Mouse (Mus musculus) midbrain, embryonic 12.5 days (tissue): ENCODE measurements at regions not wholly inside any gene's neighbourhood (a gene's known extent, or its start where the extent isn't known, plus 50 kb on each side); places are given as distances from the start of the nearest gene placed in this dataset.

Source experiments
- ATAC-seq: fragments of 200-750 bp; cut with Nextera tagmentation; 2 replicates; pipeline ENCODE4 v1.8.0; 2017; ENCODE audit warnings: low read depth, moderate TSS enrichment, moderate library complexity; ENCODE audit not compliant: low FRiP score
- H3K27ac ChIP-seq: fragments of 300-500 bp; sonication (generic); replicated peaks from 2 replicates; pipeline ENCODE4 v1.5.1; 2016; ENCODE audit warnings: mild to moderate bottlenecking
- H3K27me3 ChIP-seq: fragments of 300-500 bp; sonication (generic); 2 replicates; pipeline ENCODE4 v1.6.1; 2016; ENCODE audit warnings: mild to moderate bottlenecking
- H3K36me3 ChIP-seq: fragments of 300-500 bp; sonication (generic); 2 replicates; pipeline ENCODE4 v1.6.1; 2016
- H3K4me1 ChIP-seq: fragments of 300-500 bp; sonication (generic); 2 replicates; pipeline ENCODE4 v1.6.1; 2016
- H3K4me2 ChIP-seq: fragments of 300-500 bp; sonication (generic); replicated peaks from 2 replicates; pipeline ENCODE4 v1.6.1; 2016; ENCODE audit warnings: mild to moderate bottlenecking, moderate library complexity
- H3K4me3 ChIP-seq: fragments of 300-500 bp; sonication (generic); 2 replicates; pipeline ENCODE4 v1.5.1; 2016; ENCODE audit warnings: mild to moderate bottlenecking
- H3K9ac ChIP-seq: fragments of 300-500 bp; sonication (generic); replicated peaks from 2 replicates; pipeline ENCODE4 v1.6.1; 2016; ENCODE audit warnings: mild to moderate bottlenecking, moderate library complexity
- H3K9me3 ChIP-seq: fragments of 300-500 bp; sonication (generic); 2 replicates; pipeline ENCODE4 v1.6.1; 2016; ENCODE audit warnings: mild to moderate bottlenecking
- WGBS: fragments of 180-500 bp; shearing (Covaris S2); methylation state at CpG from one replicate; pipeline ENCODE4 v1.1.7; 2016; 5-methylcytosine and 5-hydroxymethylcytosine counted together

DNA sequence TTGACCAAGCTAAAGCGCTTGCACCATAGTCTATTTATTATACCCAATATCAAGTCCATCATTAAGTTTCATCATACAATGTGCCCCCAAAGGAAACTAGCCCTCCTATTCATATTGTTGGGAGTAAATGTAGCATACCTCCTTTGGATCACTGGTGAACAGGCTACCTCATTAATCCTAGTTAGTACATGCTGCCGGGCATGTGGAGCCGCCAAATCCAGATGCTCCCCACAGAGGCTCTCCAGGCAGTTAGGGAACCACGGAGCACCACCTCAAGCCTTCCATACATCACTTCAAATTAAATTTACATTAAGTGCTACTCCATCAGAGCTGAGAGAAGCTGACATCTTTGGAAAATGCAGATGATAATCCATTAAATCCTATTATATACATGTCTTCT lies 81.1 kb upstream of the Foxd3 start:
- Histone ChIP-seq H3K9me3 (no peaks in the 10 kb centered on the region), H3K27me3 (peaks cover 85% of the 10 kb centered on the region), H3K36me3 (no peaks in the 10 kb centered on the region), H3K4me3 (no peak overlapping the region), H3K4me2 (no peak overlapping the region), H3K27ac (no peak overlapping the region), H3K9ac (no peak overlapping the region), H3K4me1 (peaks cover 31% of the 10 kb centered on the region)
- 20% methylated on average over 4 of the region's 4 CpGs for WGBS
- ATAC-seq = 0 out of 2 replicates have a peak, but pooled peaks have one; percentile 17

DNA sequence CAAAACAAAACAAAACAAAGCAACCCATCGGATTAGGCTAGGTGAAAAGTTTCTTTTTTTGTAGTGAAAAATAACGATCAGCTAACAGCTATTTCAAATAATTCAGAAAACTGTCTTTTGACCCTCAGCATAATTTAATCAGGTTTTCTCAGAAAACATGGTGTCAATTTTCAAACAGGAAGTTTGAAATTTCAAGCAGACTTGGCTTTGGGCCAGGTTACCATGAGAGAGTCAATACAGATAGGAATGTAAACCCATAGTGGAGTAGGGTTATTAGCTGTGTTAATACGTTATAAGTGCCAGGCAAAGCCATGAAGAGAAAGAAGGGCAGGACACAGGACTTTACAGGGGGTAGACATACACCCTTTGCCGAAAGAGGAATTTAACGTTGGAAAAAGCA lies 58.3 kb upstream of the Foxd3 start:
- Histone ChIP-seq H3K9me3 (no peaks in the 10 kb centered on the region), H3K4me3 (no peak overlapping the region), H3K9ac (no peak overlapping the region), H3K27me3 (peaks cover 40% of the 10 kb centered on the region), H3K4me1 (peaks cover 7% of the 10 kb centered on the region; the same call in 1 of the 2 replicates), H3K4me2 (no peak overlapping the region), H3K36me3 (no peaks in the 10 kb centered on the region), H3K27ac (no peak overlapping the region)
- 83% methylated on average over 5 of the region's 5 CpGs for WGBS
- ATAC-seq = no peak

DNA sequence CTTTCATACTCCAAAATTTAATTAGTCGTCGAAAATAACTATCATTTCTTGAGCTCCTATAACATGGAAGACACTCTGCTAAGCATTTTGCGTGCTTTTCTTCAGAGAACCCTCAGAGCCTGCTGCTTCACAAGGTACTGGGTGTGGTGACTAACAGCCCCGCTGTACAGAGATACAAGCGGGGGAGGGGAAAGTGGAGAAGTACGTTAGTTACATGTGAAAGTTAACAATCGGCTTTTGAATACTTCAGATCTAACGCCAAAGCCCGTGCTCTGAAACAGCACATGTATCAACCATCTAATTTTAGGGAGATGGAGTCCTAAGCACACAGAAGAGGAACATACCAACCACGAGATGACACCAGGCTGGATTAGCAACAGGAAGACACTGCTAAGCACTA lies 55.4 kb upstream of the Foxd3 start:
- H3K4me2 ChIP-seq = peak overlapping the region; percentile 11; the same call in 1 of the 2 replicates
- ATAC-seq = no peak

DNA sequence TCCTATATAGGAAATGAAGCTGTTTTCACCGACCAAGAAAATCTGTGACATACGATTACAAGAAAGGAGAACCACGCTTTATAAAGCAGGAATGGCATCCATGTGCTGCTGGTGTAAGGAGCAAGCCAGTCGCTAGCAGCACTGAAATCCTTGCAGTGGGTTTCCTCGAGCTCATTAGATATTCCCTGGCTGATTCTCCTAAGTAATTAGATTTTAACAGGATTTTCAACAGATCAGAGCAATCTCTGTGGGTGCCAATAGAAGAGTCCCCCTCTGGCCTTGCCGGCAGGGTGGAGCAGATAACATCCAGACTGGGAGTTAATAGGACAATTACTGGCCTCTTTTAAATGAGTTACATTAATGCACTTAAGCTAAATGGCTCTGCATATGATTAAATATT lies 54.6 kb upstream of the Foxd3 start:
- H3K4me3 ChIP-seq = no peak overlapping the region
- no peak overlapping the region for H3K27ac ChIP-seq
- peaks cover 7% of the 10 kb centered on the region; the same call in 1 of the 2 replicates for H3K4me1 ChIP-seq
- peaks cover 38% of the 10 kb centered on the region for H3K27me3 ChIP-seq
- H3K9me3 ChIP-seq = no peaks in the 10 kb centered on the region
- H3K4me2 ChIP-seq = peak overlapping the region; percentile 11; the same call in 1 of the 2 replicates
- ATAC-seq = 0 out of 2 replicates have a peak, but pooled peaks have one; percentile 19
- WGBS = 11% methylated on average over 6 of the region's 6 CpGs
- no peak overlapping the region for H3K9ac ChIP-seq
- H3K36me3 ChIP-seq = no peaks in the 10 kb centered on the region

More for the DNA sequence above, 55.4 kb upstream of the Foxd3 start:
- WGBS = 44% methylated on average over 10 of the region's 10 CpGs
- Histone ChIP-seq H3K36me3 (no peaks in the 10 kb centered on the region), H3K27me3 (peaks cover 38% of the 10 kb centered on the region), H3K9ac (no peak overlapping the region), H3K4me3 (no peak overlapping the region), H3K4me1 (peaks cover 7% of the 10 kb centered on the region; the same call in 1 of the 2 replicates), H3K27ac (no peak overlapping the region), H3K9me3 (no peaks in the 10 kb centered on the region)
